Mouse (Mus musculus) MEL (cell line): ENCODE results near the gene Map7d1. TPM values are rescaled to one million over a fixed set of nuclear protein-coding genes. Genes with fewer than 3 reads are reported as not detected.

Source experiments
- DNase-seq: peaks from one replicate; pipeline ENCODE4 v3.0.0; 2011; ENCODE audit warnings: low read depth, low spot score
- H3K27ac ChIP-seq: 2 replicates; pipeline ENCODE4 v1.5.1; 2012; ENCODE audit warnings: low read depth, mild to moderate bottlenecking, control low read depth, low read length, moderate library complexity; ENCODE audit not compliant: control insufficient read depth
- H3K27me3 ChIP-seq, 2 experiments: fragments of 150-350 bp in 1 of 2; sonication (generic) in 1 of 2; 2 replicates each; pipeline ENCODE4 v1.6.1; 2012; ENCODE audit warnings: low read length in 2 of 2, mild to moderate bottlenecking in 2 of 2, improper control_type of control experiment in 1 of 2, moderate library complexity in 1 of 2; ENCODE audit not compliant: insufficient read depth in 2 of 2, control insufficient read depth in 1 of 2
- H3K36me3 ChIP-seq, 2 experiments: 2 replicates each; pipeline ENCODE4 v1.6.1; 2012 to 2014; ENCODE audit warnings: low read length in 2 of 2, improper control_type of control experiment in 1 of 2, inconsistent platforms in 1 of 2, mild to moderate bottlenecking in 1 of 2; ENCODE audit not compliant: insufficient read depth in 2 of 2, control insufficient read depth in 1 of 2
- H3K4me1 ChIP-seq, 2 experiments: fragments of 150-350 bp in 1 of 2; sonication (generic) in 1 of 2; 2 replicates each; pipeline ENCODE4 v1.6.1; 2012; ENCODE audit warnings: low read length in 2 of 2, improper control_type of control experiment in 1 of 2, mild to moderate bottlenecking in 1 of 2; ENCODE audit not compliant: insufficient read depth in 2 of 2, control insufficient read depth in 1 of 2
- H3K4me3 ChIP-seq, 2 experiments: fragments of 150-350 bp in 1 of 2; sonication (generic) in 1 of 2; 2 replicates each; pipeline ENCODE4 v1.5.1; 2012; ENCODE audit warnings: low read depth in 2 of 2, low read length in 2 of 2, mild to moderate bottlenecking in 2 of 2, moderate library complexity in 2 of 2, control low read depth in 1 of 2, improper control_type of control experiment in 1 of 2; ENCODE audit not compliant: control insufficient read depth in 1 of 2, insufficient read depth in 1 of 2
- H3K79me2 ChIP-seq: 2 replicates; pipeline ENCODE4 v1.6.1; 2012; ENCODE audit warnings: mild to moderate bottlenecking, low read length, moderate library complexity; ENCODE audit not compliant: control insufficient read depth, poor library complexity, insufficient read depth
- H3K9ac ChIP-seq: 2 replicates; pipeline ENCODE4 v1.6.1; 2012; ENCODE audit warnings: low read depth, mild to moderate bottlenecking, control low read depth, low read length, moderate library complexity; ENCODE audit not compliant: control insufficient read depth, poor library complexity, severe bottlenecking
- H3K9me3 ChIP-seq: fragments of 150-350 bp; sonication (generic); replicated peaks from 2 replicates; pipeline ENCODE4 v1.6.1; 2012; ENCODE audit warnings: mild to moderate bottlenecking, low read length, improper control_type of control experiment, moderate library complexity; ENCODE audit not compliant: insufficient read depth
- BHLHE40 ChIP-seq: IDR thresholded peaks from 2 replicates; pipeline ENCODE4 v1.6.1; 2012; ENCODE audit warnings: low read depth, mild to moderate bottlenecking, inconsistent platforms, low read length, improper control_type of control experiment, borderline replicate concordance
- CHD1 ChIP-seq: IDR thresholded peaks from 2 replicates; pipeline ENCODE4 v1.6.1; 2012; ENCODE audit warnings: low read depth, mild to moderate bottlenecking, inconsistent platforms, low read length, improper control_type of control experiment
- CHD2 ChIP-seq: IDR thresholded peaks from 2 replicates; pipeline ENCODE4 v1.6.1; 2011; ENCODE audit warnings: low read length, improper control_type of control experiment
- CTCF ChIP-seq, 3 experiments: IDR thresholded peaks in 2 of 3; conservative IDR thresholded peaks in 1 of 3; 2 replicates each; pipeline ENCODE4 v1.5.1; 2011 to 2012; ENCODE audit warnings: low read length in 3 of 3, low read depth in 2 of 3, mild to moderate bottlenecking in 2 of 3, improper control_type of control experiment in 1 of 3, inconsistent platforms in 1 of 3, mixed read lengths in 1 of 3, moderate library complexity in 1 of 3; ENCODE audit not compliant: control insufficient read depth in 1 of 3, insufficient read depth in 1 of 3, poor library complexity in 1 of 3, severe bottlenecking in 1 of 3
- E2F4 ChIP-seq: IDR thresholded peaks from 2 replicates; pipeline ENCODE4 v1.6.1; 2011; ENCODE audit warnings: low read depth, low read length, improper control_type of control experiment, borderline replicate concordance
- ELF1 ChIP-seq: IDR thresholded peaks from 2 replicates; pipeline ENCODE4 v1.6.1; 2014; ENCODE audit warnings: low read depth, mild to moderate bottlenecking, inconsistent platforms, low read length, improper control_type of control experiment, moderate library complexity
- EP300 ChIP-seq, 2 experiments: IDR thresholded peaks; 2 replicates each; pipeline ENCODE4 v1.6.1; 2011; ENCODE audit warnings: improper control_type of control experiment in 2 of 2, low read length in 2 of 2, low read depth in 1 of 2, mild to moderate bottlenecking in 1 of 2
- ETS1 ChIP-seq: IDR thresholded peaks from 2 replicates; pipeline ENCODE4 v1.6.1; 2012; ENCODE audit warnings: low read depth, mild to moderate bottlenecking, inconsistent platforms, low read length, improper control_type of control experiment, moderate library complexity
- GABPA ChIP-seq: IDR thresholded peaks from 2 replicates; pipeline ENCODE4 v1.6.1; 2012; ENCODE audit warnings: low read depth, mild to moderate bottlenecking, inconsistent platforms, low read length, improper control_type of control experiment, moderate library complexity
- HCFC1 ChIP-seq: IDR thresholded peaks from 2 replicates; pipeline ENCODE4 v1.6.1; 2012; ENCODE audit warnings: low read depth, mild to moderate bottlenecking, inconsistent platforms, low read length, improper control_type of control experiment, moderate library complexity
- JUND ChIP-seq: IDR thresholded peaks from 2 replicates; pipeline ENCODE4 v1.6.1; 2011; ENCODE audit warnings: low read depth, mild to moderate bottlenecking, improper control_type of control experiment, low read length
- KAT2A ChIP-seq: conservative IDR thresholded peaks from 2 replicates; pipeline ENCODE4 v1.6.1; 2012; ENCODE audit warnings: low read depth, low read length, improper control_type of control experiment, inconsistent platforms
- MAFK ChIP-seq: IDR thresholded peaks from 2 replicates; pipeline ENCODE4 v1.6.1; 2011; ENCODE audit warnings: low read depth, mild to moderate bottlenecking, low read length, improper control_type of control experiment, borderline replicate concordance
- MAX ChIP-seq: IDR thresholded peaks from 2 replicates; pipeline ENCODE4 v1.6.1; 2011; ENCODE audit warnings: low read length, improper control_type of control experiment
- MAZ ChIP-seq: IDR thresholded peaks from 2 replicates; pipeline ENCODE4 v1.6.1; 2012; ENCODE audit warnings: low read depth, mild to moderate bottlenecking, inconsistent platforms, low read length, improper control_type of control experiment
- MEF2A ChIP-seq: IDR thresholded peaks from 2 replicates; pipeline ENCODE4 v1.6.1; 2014; ENCODE audit warnings: low read depth, mild to moderate bottlenecking, inconsistent platforms, low read length, improper control_type of control experiment; ENCODE audit not compliant: poor library complexity, insufficient replicate concordance, severe bottlenecking; ENCODE audit errors: extremely low read depth
- MXI1 ChIP-seq: IDR thresholded peaks from 2 replicates; pipeline ENCODE4 v1.6.1; 2011; ENCODE audit warnings: mild to moderate bottlenecking, low read depth, low read length, improper control_type of control experiment
- MYB ChIP-seq: IDR thresholded peaks from 2 replicates; pipeline ENCODE4 v1.6.1; 2011; ENCODE audit warnings: mild to moderate bottlenecking, low read depth, low read length, improper control_type of control experiment
- MYC ChIP-seq: IDR thresholded peaks from 2 replicates; pipeline ENCODE4 v1.6.1; 2011; ENCODE audit warnings: low read depth, mild to moderate bottlenecking, low read length, improper control_type of control experiment, moderate library complexity
- NELFE ChIP-seq: IDR thresholded peaks from 2 replicates; pipeline ENCODE4 v1.6.1; 2011; ENCODE audit warnings: low read depth, low read length, improper control_type of control experiment
- POLR2A ChIP-seq, 2 experiments: IDR thresholded peaks; 2 replicates each; pipeline ENCODE4 v1.6.1; 2011 to 2012; ENCODE audit warnings: low read length in 2 of 2, mild to moderate bottlenecking in 2 of 2, control low read depth in 1 of 2, improper control_type of control experiment in 1 of 2, low read depth in 1 of 2, moderate library complexity in 1 of 2; ENCODE audit not compliant: control insufficient read depth in 1 of 2, insufficient read depth in 1 of 2, poor library complexity in 1 of 2
- POLR2AphosphoS2 ChIP-seq: IDR thresholded peaks from 2 replicates; pipeline ENCODE4 v1.6.1; 2011; ENCODE audit warnings: low read length, improper control_type of control experiment
- POLR2AphosphoS5 ChIP-seq: IDR thresholded peaks from 2 replicates; pipeline ENCODE4 v1.6.1; 2012; ENCODE audit warnings: low read depth, borderline replicate concordance, mild to moderate bottlenecking, inconsistent platforms, low read length, moderate library complexity, mixed read lengths
- RAD21 ChIP-seq: IDR thresholded peaks from 2 replicates; pipeline ENCODE4 v1.6.1; 2011; ENCODE audit warnings: mild to moderate bottlenecking, low read depth, low read length, improper control_type of control experiment
- RCOR1 ChIP-seq: IDR thresholded peaks from 2 replicates; pipeline ENCODE4 v1.6.1; 2012; ENCODE audit warnings: low read depth, mild to moderate bottlenecking, inconsistent platforms, low read length, improper control_type of control experiment
- SIN3A ChIP-seq: IDR thresholded peaks from 2 replicates; pipeline ENCODE4 v1.6.1; 2012; ENCODE audit warnings: low read length, improper control_type of control experiment, inconsistent platforms
- SMC3 ChIP-seq: IDR thresholded peaks from 2 replicates; pipeline ENCODE4 v1.6.1; 2011; ENCODE audit warnings: low read depth, low read length, improper control_type of control experiment
- TAL1 ChIP-seq: IDR thresholded peaks from 2 replicates; pipeline ENCODE4 v1.6.1; 2012; ENCODE audit warnings: mild to moderate bottlenecking, inconsistent platforms, low read length, moderate library complexity, mixed read lengths
- TBP ChIP-seq: IDR thresholded peaks from 2 replicates; pipeline ENCODE4 v1.8.0; 2011; ENCODE audit warnings: low read depth, low read length, improper control_type of control experiment
- TCF12 ChIP-seq: IDR thresholded peaks from 2 replicates; pipeline ENCODE4 v1.6.1; 2014; ENCODE audit warnings: low read depth, mild to moderate bottlenecking, inconsistent platforms, low read length, improper control_type of control experiment, moderate library complexity
- UBTF ChIP-seq: IDR thresholded peaks from 2 replicates; pipeline ENCODE4 v1.6.1; 2012; ENCODE audit warnings: low read depth, mild to moderate bottlenecking, inconsistent platforms, low read length, improper control_type of control experiment, moderate library complexity, borderline replicate concordance; ENCODE audit not compliant: insufficient read depth
- USF1 ChIP-seq: IDR thresholded peaks from 2 replicates; pipeline ENCODE4 v1.6.1; 2014; ENCODE audit warnings: low read depth, mild to moderate bottlenecking, inconsistent platforms, low read length, improper control_type of control experiment, moderate library complexity
- USF2 ChIP-seq, 2 experiments: IDR thresholded peaks; 2 replicates each; pipeline ENCODE4 v1.6.1; 2011 to 2012; ENCODE audit warnings: improper control_type of control experiment in 2 of 2, low read length in 2 of 2, borderline replicate concordance in 1 of 2, inconsistent platforms in 1 of 2, low read depth in 1 of 2, mild to moderate bottlenecking in 1 of 2; ENCODE audit not compliant: insufficient read depth in 1 of 2
- ZC3H11A ChIP-seq: IDR thresholded peaks from 2 replicates; pipeline ENCODE4 v1.6.1; 2012; ENCODE audit warnings: low read depth, mild to moderate bottlenecking, inconsistent platforms, low read length, improper control_type of control experiment
- ZKSCAN1 ChIP-seq: IDR thresholded peaks from 2 replicates; pipeline ENCODE4 v1.6.1; 2012; ENCODE audit warnings: low read depth, mild to moderate bottlenecking, inconsistent platforms, low read length, improper control_type of control experiment, moderate library complexity
- ZMIZ1 ChIP-seq: IDR thresholded peaks from 2 replicates; pipeline ENCODE4 v1.6.1; 2012; ENCODE audit warnings: low read depth, mild to moderate bottlenecking, inconsistent platforms, low read length, improper control_type of control experiment, moderate library complexity
- ZNF384 ChIP-seq: IDR thresholded peaks from 2 replicates; pipeline ENCODE4 v1.6.1; 2012; ENCODE audit warnings: low read depth, mild to moderate bottlenecking, inconsistent platforms, low read length, improper control_type of control experiment
- polyA plus RNA-seq, 2 experiments: library from polyadenylated mRNA; stranded (reverse) in 1 of 2; unstranded in 1 of 2; fragments of >175 nt in 1 of 2; fragments of >200 nt in 1 of 2; gene quantifications; 2 replicates each; pipeline versions ENCODE4 v1.2.1 to v1.2.4; 2012; ENCODE audit warnings: low replicate concordance in 2 of 2, low read depth in 1 of 2; ENCODE audit not compliant: insufficient read length in 2 of 2, insufficient read depth in 1 of 2, missing spikeins in 1 of 2
- total RNA-seq: library from RNA; depleted of rRNA; stranded (reverse); fragments of 300-350 nt; gene quantifications from 2 replicates; pipeline ENCODE4 v1.2.3, GENCODE M21; 2012

Gene Map7d1
- total and polyA plus RNA-seq, 3 experiments = 15.4 to 58.2 TPM; not detected in 1

DNA sequence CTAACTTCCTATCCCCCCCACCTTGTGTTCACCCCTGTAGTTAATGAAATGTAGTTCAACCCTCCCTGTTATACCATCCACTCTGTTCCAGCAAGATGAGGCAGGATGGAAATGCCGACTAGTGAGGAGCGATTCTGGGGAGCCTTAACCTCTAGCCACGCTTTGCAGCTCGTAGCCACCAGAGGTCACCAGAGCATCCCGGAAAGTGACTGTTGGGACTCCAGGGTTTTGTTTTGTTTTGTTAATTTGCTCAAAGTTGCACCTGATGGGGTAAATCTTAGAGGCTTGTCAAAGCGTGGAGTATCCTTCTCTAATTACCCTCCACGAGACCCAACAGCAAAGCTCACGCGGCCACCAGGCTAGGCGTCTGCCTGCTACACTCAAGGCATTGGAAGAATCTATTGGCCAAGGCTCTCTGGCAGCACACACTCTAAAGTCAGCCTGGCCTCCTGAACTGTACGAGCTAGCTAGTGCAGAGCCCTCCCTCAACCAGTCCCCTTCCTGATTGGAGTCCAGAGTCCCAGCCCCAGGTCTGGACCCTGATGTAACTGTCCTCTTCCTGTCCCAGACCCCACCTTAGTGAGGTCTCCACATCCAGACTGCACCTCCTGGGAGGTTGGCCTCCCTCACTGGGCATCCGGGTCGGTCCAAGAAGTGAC is 21.9 kb upstream of the Map7d1 start:
- peak; percentile 62 for DNase-seq
- H3K36me3 ChIP-seq = no peaks in the 10 kb centered on the region
- H3K4me1 ChIP-seq = no peaks in the 10 kb centered on the region; a peak in 1 of 4 replicates
- no peaks in the 10 kb centered on the region for H3K79me2 ChIP-seq
- H3K4me3 ChIP-seq = no peak overlapping the region
- no peak overlapping the region for H3K27ac ChIP-seq
- H3K9ac ChIP-seq = no peak overlapping the region
- no peaks in the 10 kb centered on the region for H3K9me3 ChIP-seq
- no peaks in the 10 kb centered on the region for H3K27me3 ChIP-seq
- TF ChIP-seq UBTF (no peak), JUND (no peak), SMC3 (peak; percentile 80), ZKSCAN1 (no peak), POLR2A (IDR thresholded peaks at IDR 0.05; ENCODE audit: control insufficient read depth in 1 of 2, insufficient read depth in 1 of 2, low read depth in 1 of 2, low read length in 2 of 2, poor library complexity in 1 of 2) (no peak), GABPA (no peak), BHLHE40 (no peak), TAL1 (no peak), ZC3H11A (peak; percentile 58), MXI1 (no peak), MEF2A (no peak), MAZ (no peak), NELFE (no peak), SIN3A (0 out of 2 replicates have a peak, but pooled peaks have one; percentile 17), TBP (no peak), RAD21 (peak; percentile 70), E2F4 (no peak), TCF12 (no peak), USF1 (no peak), MYC (0 out of 2 replicates have a peak, but pooled peaks have one; percentile 39), CTCF (IDR thresholded peaks at IDR 0.05 in 2 of 3, conservative IDR thresholded peaks at IDR 0.05 in 1 of 3; ENCODE audit: control insufficient read depth in 1 of 3, insufficient read depth in 1 of 3, low read depth in 2 of 3, low read length in 3 of 3, poor library complexity in 1 of 3, severe bottlenecking in 1 of 3) (peak; percentile 74 to 83 (median 77)), MAFK (no peak), HCFC1 (no peak), CHD2 (no peak), CHD1 (no peak), ZNF384 (no peak), POLR2AphosphoS2 (no peak), USF2 (IDR thresholded peaks at IDR 0.05; ENCODE audit: borderline replicate concordance in 1 of 2, insufficient read depth in 1 of 2, low read depth in 1 of 2, low read length in 2 of 2) (no peak), POLR2AphosphoS5 (no peak), ELF1 (no peak), ETS1 (no peak), MAX (no peak), MYB (no peak), ZMIZ1 (no peak), EP300 (IDR thresholded peaks at IDR 0.05; ENCODE audit: low read depth in 1 of 2, low read length in 2 of 2) (no peak), KAT2A (no peak), RCOR1 (no peak)
